Mouse (Mus musculus) heart, embryonic 12.5 days (tissue): Measurements from ENCODE around the gene Oprl1. TPM values are rescaled to one million over a fixed set of nuclear protein-coding genes. Genes with fewer than 3 reads are reported as not detected.

ENCODE experiments used
- ATAC-seq: fragments of 200-750 bp; cut with Nextera tagmentation; 2 replicates; pipeline ENCODE4 v1.8.0; 2017; ENCODE audit warnings: moderate TSS enrichment, moderate library complexity; ENCODE audit not compliant: insufficient number of reproducible peaks, low FRiP score
- H3K27ac ChIP-seq: fragments of 300-500 bp; sonication (generic); 2 replicates; pipeline ENCODE4 v1.5.1; 2016; ENCODE audit warnings: mild to moderate bottlenecking, moderate library complexity; ENCODE audit not compliant: poor library complexity, severe bottlenecking
- H3K27me3 ChIP-seq: fragments of 300-500 bp; sonication (generic); replicated peaks from 2 replicates; pipeline ENCODE4 v1.6.1; 2016; ENCODE audit warnings: mild to moderate bottlenecking, moderate library complexity
- H3K36me3 ChIP-seq: fragments of 300-500 bp; sonication (generic); 2 replicates; pipeline ENCODE4 v1.6.1; 2016; ENCODE audit warnings: mild to moderate bottlenecking, moderate library complexity
- H3K4me1 ChIP-seq: fragments of 300-500 bp; sonication (generic); replicated peaks from 2 replicates; pipeline ENCODE4 v1.6.1; 2016; ENCODE audit warnings: mild to moderate bottlenecking
- H3K4me2 ChIP-seq: fragments of 300-500 bp; sonication (generic); 2 replicates; pipeline ENCODE4 v1.6.1; 2016; ENCODE audit warnings: mild to moderate bottlenecking, moderate library complexity
- H3K4me3 ChIP-seq: fragments of 300-500 bp; sonication (generic); 2 replicates; pipeline ENCODE4 v1.5.1; 2016; ENCODE audit warnings: mild to moderate bottlenecking
- H3K9ac ChIP-seq: fragments of 300-500 bp; sonication (generic); 2 replicates; pipeline ENCODE4 v1.6.1; 2016; ENCODE audit warnings: mild to moderate bottlenecking, moderate library complexity
- H3K9me3 ChIP-seq: fragments of 300-500 bp; sonication (generic); replicated peaks from 2 replicates; pipeline ENCODE4 v1.6.1; 2016; ENCODE audit warnings: mild to moderate bottlenecking, moderate library complexity
- WGBS: fragments of 180-500 bp; shearing (Covaris S2); methylation state at CpG from one replicate; pipeline ENCODE4 v1.1.7; 2016; 5-methylcytosine and 5-hydroxymethylcytosine counted together
- polyA plus RNA-seq: library from polyadenylated mRNA; unstranded; fragments of >200 nt; fragmentation: Nextera tagmentation; extraction: Ambion mirVana; gene quantifications from 2 replicates; pipeline ENCODE4 v1.2.1, GENCODE M21; 2016

The Oprl1 gene
- polyA plus RNA-seq, result 7.7 and 9.8 TPM in 2 replicates

GRCm38 (mm10) chr2:181714903-181715326 lies at the start of gene Oprl1:
Oprl1 (plus strand) TSS chr2:181715016.
- 2% methylated on average over 7 of the region's 7 CpGs for WGBS
- peak within 1 kb of the TSS; percentile 39 for H3K4me3 ChIP-seq
- peak; percentile 77 for ATAC-seq
- H3K27me3 ChIP-seq, result no peaks in the 10 kb centered on the region
- H3K4me1 ChIP-seq, result peaks cover 20% of the 10 kb centered on the region
- peaks cover 6% of the 10 kb centered on the region for H3K36me3 ChIP-seq
- H3K9ac ChIP-seq, result peak within 1 kb of the TSS; percentile 54
- peak within 1 kb of the TSS; percentile 64 for H3K4me2 ChIP-seq
- H3K9me3 ChIP-seq, result no peaks in the 10 kb centered on the region
- H3K27ac ChIP-seq, result peak within 1 kb of the TSS; percentile 75

- H3K4me2 ChIP-seq, result peak overlapping the region; percentile 85
- no peaks in the 10 kb centered on the region; the same call in 1 of the 2 replicates for H3K9me3 ChIP-seq
- peak overlapping the region; percentile 59 for H3K4me3 ChIP-seq
- peaks cover 27% of the 10 kb centered on the region for H3K4me1 ChIP-seq
- peak overlapping the region; percentile 70 for H3K9ac ChIP-seq
- H3K27ac ChIP-seq, result peak overlapping the region; percentile 62
- 4% methylated on average over 56 of the region's 56 CpGs for WGBS
- no peaks in the 10 kb centered on the region for H3K36me3 ChIP-seq
- peak; percentile 16; the same call in 1 of the 2 replicates for ATAC-seq
- H3K27me3 ChIP-seq, result peaks cover 77% of the 10 kb centered on the region
Observed at GRCm38 (mm10) chr2:181670285-181670912, 44.4 kb upstream of the Oprl1 start.

- Histone ChIP-seq H3K9me3 (no peaks in the 10 kb centered on the region; the same call in 1 of the 2 replicates), H3K9ac (peak overlapping the region; percentile 70), H3K4me1 (peaks cover 32% of the 10 kb centered on the region), H3K4me3 (peak overlapping the region; percentile 59), H3K27me3 (peaks cover 78% of the 10 kb centered on the region), H3K4me2 (peak overlapping the region; percentile 85), H3K27ac (peak overlapping the region; percentile 62), H3K36me3 (no peaks in the 10 kb centered on the region)
- no peak for ATAC-seq
- WGBS, result under 1% methylated on average over 41 of the region's 41 CpGs
Observed at GRCm38 (mm10) chr2:181670913-181671311, 43.9 kb upstream of the Oprl1 start.

- WGBS, result under 1% methylated on average over 41 of the region's 43 CpGs
- H3K27me3 ChIP-seq, result peaks cover 78% of the 10 kb centered on the region
- peak; percentile 51 for ATAC-seq
- H3K4me1 ChIP-seq, result peaks cover 34% of the 10 kb centered on the region
- no peaks in the 10 kb centered on the region; the same call in 1 of the 2 replicates for H3K9me3 ChIP-seq
- peak within 1 kb of the TSS; percentile 59 for H3K4me3 ChIP-seq
- peak within 1 kb of the TSS; percentile 85 for H3K4me2 ChIP-seq
- H3K9ac ChIP-seq, result peak within 1 kb of the TSS; percentile 70
- peak within 1 kb of the TSS; percentile 62 for H3K27ac ChIP-seq
- H3K36me3 ChIP-seq, result no peaks in the 10 kb centered on the region
Observed at GRCm38 (mm10) chr2:181671326-181671725, 43.5 kb upstream of the Oprl1 start, which contains the start of gene Sox18. Sox18 (minus strand) TSS chr2:181671640.

GRCm38 (mm10) chr2:181671984-181672383 lies 42.8 kb upstream of the Oprl1 start:
- H3K9me3 ChIP-seq, result no peaks in the 10 kb centered on the region; the same call in 1 of the 2 replicates
- no peaks in the 10 kb centered on the region for H3K36me3 ChIP-seq
- H3K4me3 ChIP-seq, result no peak overlapping the region
- peaks cover 78% of the 10 kb centered on the region for H3K27me3 ChIP-seq
- no peak for ATAC-seq
- peak overlapping the region; percentile 85 for H3K4me2 ChIP-seq
- H3K27ac ChIP-seq, result no peak overlapping the region
- H3K9ac ChIP-seq, result no peak overlapping the region
- 24% methylated on average over 7 of the region's 7 CpGs for WGBS
- H3K4me1 ChIP-seq, result peaks cover 35% of the 10 kb centered on the region

- no peak for ATAC-seq
- Histone ChIP-seq H3K4me3 (no peak overlapping the region), H3K27me3 (peaks cover 68% of the 10 kb centered on the region), H3K36me3 (no peaks in the 10 kb centered on the region), H3K9ac (no peak overlapping the region), H3K4me1 (peaks cover 43% of the 10 kb centered on the region), H3K4me2 (no peak overlapping the region), H3K9me3 (no peaks in the 10 kb centered on the region), H3K27ac (no peak overlapping the region)
- WGBS, result 56% methylated on average over 1 of the region's 1 CpGs
Observed at GRCm38 (mm10) chr2:181673501-181673900, 41.3 kb upstream of the Oprl1 start.

- H3K27me3 ChIP-seq, result peaks cover 55% of the 10 kb centered on the region
- no peak overlapping the region for H3K27ac ChIP-seq
- H3K4me1 ChIP-seq, result peaks cover 42% of the 10 kb centered on the region
- H3K36me3 ChIP-seq, result no peaks in the 10 kb centered on the region
- no peaks in the 10 kb centered on the region for H3K9me3 ChIP-seq
- no peak for ATAC-seq
- 78% methylated on average over 4 of the region's 4 CpGs for WGBS
- H3K4me2 ChIP-seq, result peak overlapping the region; percentile 65
- H3K4me3 ChIP-seq, result no peak overlapping the region
- H3K9ac ChIP-seq, result no peak overlapping the region
Observed at GRCm38 (mm10) chr2:181674934-181675333, 39.9 kb upstream of the Oprl1 start.

- peaks cover 37% of the 10 kb centered on the region for H3K4me1 ChIP-seq
- H3K36me3 ChIP-seq, result no peaks in the 10 kb centered on the region
- WGBS, result 2% methylated on average over 14 of the region's 14 CpGs
- peak; percentile 33 for ATAC-seq
- H3K9me3 ChIP-seq, result no peaks in the 10 kb centered on the region
- peak overlapping the region; percentile 65 for H3K4me2 ChIP-seq
- H3K27ac ChIP-seq, result peak overlapping the region; percentile 48; the same call in 1 of the 2 replicates
- peaks cover 49% of the 10 kb centered on the region for H3K27me3 ChIP-seq
- peak overlapping the region; percentile 25 for H3K4me3 ChIP-seq
- H3K9ac ChIP-seq, result peak overlapping the region; percentile 53
Observed at GRCm38 (mm10) chr2:181675454-181675853, 39.4 kb upstream of the Oprl1 start.

- Histone ChIP-seq H3K36me3 (no peaks in the 10 kb centered on the region), H3K4me3 (no peak overlapping the region), H3K4me2 (no peak overlapping the region), H3K9me3 (no peaks in the 10 kb centered on the region), H3K4me1 (peaks cover 35% of the 10 kb centered on the region), H3K27ac (peak overlapping the region; percentile 48; the same call in 1 of the 2 replicates), H3K9ac (no peak overlapping the region), H3K27me3 (peaks cover 40% of the 10 kb centered on the region)
- ATAC-seq, result no peak
- WGBS, result 30% methylated on average over 2 of the region's 2 CpGs
Observed at GRCm38 (mm10) chr2:181676424-181676823, 38.4 kb upstream of the Oprl1 start.

GRCm38 (mm10) chr2:181677096-181677754 lies 37.6 kb upstream of the Oprl1 start:
- no peaks in the 10 kb centered on the region for H3K36me3 ChIP-seq
- no peak overlapping the region for H3K4me3 ChIP-seq
- ATAC-seq, result no peak
- H3K4me2 ChIP-seq, result no peak overlapping the region
- WGBS, result 66% methylated on average over 5 of the region's 5 CpGs
- 0 out of 2 replicates have a peak overlapping the region, but pooled peaks have one; percentile 12 for H3K9ac ChIP-seq
- peaks cover 32% of the 10 kb centered on the region for H3K27me3 ChIP-seq
- H3K9me3 ChIP-seq, result no peaks in the 10 kb centered on the region
- peaks cover 32% of the 10 kb centered on the region for H3K4me1 ChIP-seq
- peak overlapping the region; percentile 24; the same call in 1 of the 2 replicates for H3K27ac ChIP-seq

- H3K9me3 ChIP-seq, result no peaks in the 10 kb centered on the region
- peaks cover 27% of the 10 kb centered on the region for H3K27me3 ChIP-seq
- H3K27ac ChIP-seq, result peak overlapping the region; percentile 24; the same call in 1 of the 2 replicates
- H3K4me2 ChIP-seq, result no peak overlapping the region
- ATAC-seq, result no peak
- H3K4me1 ChIP-seq, result peaks cover 32% of the 10 kb centered on the region
- no peaks in the 10 kb centered on the region for H3K36me3 ChIP-seq
- WGBS, result 32% methylated on average over 3 of the region's 3 CpGs
- H3K9ac ChIP-seq, result 0 out of 2 replicates have a peak overlapping the region, but pooled peaks have one; percentile 12
- H3K4me3 ChIP-seq, result no peak overlapping the region
Observed at GRCm38 (mm10) chr2:181677755-181678098, 37.1 kb upstream of the Oprl1 start.
